Mouse (Mus musculus): ENCODE data around the gene Haspin. TPM values are rescaled to one million over a fixed set of nuclear protein-coding genes. Genes with fewer than 3 reads are reported as not detected.

The Haspin gene
- under 1 TPM; 0.10 to 0.38 TPM for total RNA-seq (2021)
- long read RNA-seq, experiment 1: 0 reads
- long read RNA-seq, experiment 2: 0 reads

- peak; percentile 87 for DNase-seq
Measured at GRCm38 (mm10) chr11:73137591-73138501, at the start of gene Haspin. Haspin (minus strand) TSS chr11:73138294.

GRCm38 (mm10) chr11:73187231-73187630, 49.1 kb upstream of the Haspin start:
- no peak for DNase-seq

- DNase-seq: no peak
Measured at GRCm38 (mm10) chr11:73185872-73186615, 48.0 kb upstream of the Haspin start.

DNA sequence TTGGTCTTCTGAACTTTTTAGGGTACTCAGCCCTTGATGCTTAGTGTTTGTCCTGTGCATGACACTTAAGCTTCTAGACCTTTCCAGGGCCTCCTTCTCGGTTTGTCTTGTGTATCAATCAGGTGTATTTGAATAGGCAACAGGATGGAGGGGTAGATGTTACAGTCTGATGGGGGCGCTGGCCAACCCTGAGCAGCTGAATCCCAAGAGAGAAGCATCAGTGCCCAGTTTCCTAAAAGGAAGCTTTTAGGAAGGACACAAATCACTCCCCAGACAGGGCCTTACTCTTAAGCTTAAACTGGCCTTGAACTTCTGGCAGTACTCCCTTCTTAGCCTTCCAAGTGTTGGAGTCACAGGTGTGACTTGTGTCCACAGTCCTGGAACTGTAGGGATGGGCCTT, 39.8 kb upstream of the Haspin start:
- no peak for DNase-seq

- peak; percentile 83 for DNase-seq
Measured at GRCm38 (mm10) chr11:73177509-73177875, 39.4 kb upstream of the Haspin start.

- peak; percentile 98 for DNase-seq
Measured at GRCm38 (mm10) chr11:73176608-73177508, 38.8 kb upstream of the Haspin start, which contains the start of the genes Emc6 and Tax1bp3. Emc6 (minus strand) TSS chr11:73177037. Tax1bp3 (plus strand) TSS chr11:73177083.

GRCm38 (mm10) chr11:73176186-73176585, 38.1 kb upstream of the Haspin start:
- no peak for DNase-seq

- DNase-seq: no peak
Measured at GRCm38 (mm10) chr11:73175612-73176011, 37.5 kb upstream of the Haspin start.

- peak; percentile 64 for DNase-seq
Measured at GRCm38 (mm10) chr11:73172186-73172585, 34.1 kb upstream of the Haspin start.

DNA sequence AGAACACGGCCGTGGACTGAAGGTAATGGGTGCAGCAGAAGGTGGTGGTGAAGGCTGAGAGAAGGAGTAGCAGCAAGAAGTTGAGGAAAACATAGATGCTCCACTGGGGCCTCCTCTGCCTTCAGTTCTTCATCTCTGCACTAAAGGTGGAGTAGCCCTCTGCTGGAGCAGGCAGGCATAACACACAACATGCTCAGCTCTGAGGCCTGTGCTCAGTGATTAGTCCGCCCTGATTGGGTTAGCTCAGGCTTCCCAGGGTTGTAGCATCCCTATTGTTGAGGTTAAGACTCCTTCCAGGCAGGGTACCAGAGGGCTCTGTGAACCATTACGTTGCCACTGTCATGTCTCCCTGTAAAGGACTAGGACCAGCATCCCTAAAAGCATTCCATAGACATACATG, 31.1 kb upstream of the Haspin start:
- no peak for DNase-seq

- DNase-seq: no peak
Measured at GRCm38 (mm10) chr11:73168576-73168975, 30.5 kb upstream of the Haspin start.

DNA sequence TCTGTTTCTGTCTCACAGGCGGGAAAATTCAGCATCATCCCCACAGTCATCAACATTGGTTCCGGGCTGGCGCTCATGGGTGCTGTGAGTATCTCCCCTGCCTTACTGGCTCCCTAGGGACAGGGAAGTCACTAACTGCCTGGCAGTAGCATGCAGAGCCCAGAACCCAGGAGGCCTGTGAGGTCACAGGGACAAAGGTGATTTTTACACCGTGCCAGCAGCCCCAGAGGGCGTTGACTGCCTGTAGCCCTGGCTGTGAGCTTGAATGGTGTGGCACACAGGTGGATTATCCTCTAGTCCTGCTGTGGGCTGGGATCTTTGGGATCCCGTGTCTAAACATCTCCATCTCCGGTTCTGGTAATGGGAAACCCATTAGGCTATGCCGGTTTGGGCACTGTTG, 30.0 kb upstream of the Haspin start:
- no peak for DNase-seq

DNA sequence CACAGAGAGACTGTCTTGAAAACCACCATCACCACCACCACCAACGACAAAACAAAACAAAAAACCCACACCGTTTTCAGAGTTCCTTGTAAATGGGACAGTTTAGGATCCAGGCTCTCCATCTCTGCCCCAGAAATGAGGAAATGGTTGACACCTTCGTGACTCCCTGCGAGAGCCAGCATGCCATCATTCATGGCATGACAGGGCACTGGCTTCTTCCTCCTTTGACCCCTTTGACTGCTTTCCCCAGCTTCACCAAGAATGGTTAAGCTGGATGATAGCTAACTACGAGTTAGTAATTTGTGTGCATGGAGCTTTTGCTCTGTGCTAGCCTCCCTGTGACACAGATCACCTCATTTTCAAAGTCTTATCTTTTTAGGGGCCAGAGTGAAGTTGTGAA, 24.2 kb upstream of the Haspin start:
- DNase-seq: no peak

- no peak for DNase-seq
Measured at GRCm38 (mm10) chr11:73161616-73162015, 23.5 kb upstream of the Haspin start.

- peak; percentile 81 for DNase-seq
Measured at GRCm38 (mm10) chr11:73160811-73161200, 22.7 kb upstream of the Haspin start.

- DNase-seq: peak; percentile 68
Measured at GRCm38 (mm10) chr11:73159957-73160810, 22.1 kb upstream of the Haspin start, which contains the start of gene P2rx5. P2rx5 (plus strand) TSS chr11:73160421.

DNA sequence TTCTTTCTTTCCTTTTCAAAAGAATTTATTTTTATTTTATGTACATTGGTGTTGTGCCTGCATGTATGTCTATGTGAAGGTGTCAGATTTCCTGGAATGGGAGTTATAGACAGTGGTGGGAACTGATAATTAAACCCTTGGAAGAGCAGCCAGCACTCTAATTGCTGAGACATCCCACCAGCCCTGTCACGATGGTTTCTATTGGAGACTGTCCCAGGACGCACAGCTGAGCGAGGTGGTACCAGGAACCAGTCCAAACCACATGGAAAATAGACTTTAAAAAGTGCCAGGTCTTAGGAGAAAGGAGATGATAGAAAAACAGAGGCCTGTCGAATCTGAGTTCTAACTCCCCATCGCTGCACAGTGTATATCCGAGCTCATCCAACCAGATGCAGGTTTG, 17.0 kb upstream of the Haspin start:
- DNase-seq: no peak

DNA sequence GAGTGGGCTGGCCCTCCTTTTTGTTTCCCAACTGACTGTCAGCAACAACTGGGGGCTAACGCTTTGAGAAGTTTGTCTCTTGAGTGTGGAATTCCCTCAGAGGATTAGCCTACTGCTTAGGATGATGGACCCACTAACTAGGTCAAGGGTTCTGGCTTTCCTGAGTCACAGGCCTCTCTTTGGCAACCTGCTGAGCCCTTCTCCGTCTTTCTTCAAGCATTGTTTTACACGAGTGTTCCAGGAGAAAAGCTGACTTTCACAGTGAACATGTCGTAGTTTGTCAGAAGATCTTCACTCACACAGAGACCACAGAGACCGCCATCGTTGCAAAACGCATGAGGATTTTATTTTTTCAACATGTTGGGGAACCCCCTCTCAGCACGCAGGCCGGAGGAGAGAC, 10.1 kb upstream of the Haspin start:
- DNase-seq: no peak

DNA sequence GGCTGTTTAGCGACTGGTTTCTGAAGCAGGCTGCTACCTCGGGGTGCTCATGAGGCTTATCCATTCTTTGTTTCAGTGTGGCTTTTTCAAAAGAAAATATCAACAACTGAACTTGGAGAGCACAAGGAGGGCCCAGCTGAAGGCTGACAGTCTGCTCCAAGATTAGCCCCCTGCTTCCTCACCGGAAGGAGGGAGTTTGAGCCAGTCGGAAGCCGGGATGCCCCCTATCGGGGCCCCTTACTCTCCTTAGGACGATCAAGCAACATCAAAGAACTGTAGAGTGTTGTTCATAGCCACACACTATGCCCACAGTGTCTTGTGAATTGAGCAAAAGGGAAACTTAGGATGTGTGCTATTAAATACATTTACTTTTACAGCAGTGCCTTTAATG, 8.9 kb upstream of the Haspin start:
- DNase-seq: no peak

DNA sequence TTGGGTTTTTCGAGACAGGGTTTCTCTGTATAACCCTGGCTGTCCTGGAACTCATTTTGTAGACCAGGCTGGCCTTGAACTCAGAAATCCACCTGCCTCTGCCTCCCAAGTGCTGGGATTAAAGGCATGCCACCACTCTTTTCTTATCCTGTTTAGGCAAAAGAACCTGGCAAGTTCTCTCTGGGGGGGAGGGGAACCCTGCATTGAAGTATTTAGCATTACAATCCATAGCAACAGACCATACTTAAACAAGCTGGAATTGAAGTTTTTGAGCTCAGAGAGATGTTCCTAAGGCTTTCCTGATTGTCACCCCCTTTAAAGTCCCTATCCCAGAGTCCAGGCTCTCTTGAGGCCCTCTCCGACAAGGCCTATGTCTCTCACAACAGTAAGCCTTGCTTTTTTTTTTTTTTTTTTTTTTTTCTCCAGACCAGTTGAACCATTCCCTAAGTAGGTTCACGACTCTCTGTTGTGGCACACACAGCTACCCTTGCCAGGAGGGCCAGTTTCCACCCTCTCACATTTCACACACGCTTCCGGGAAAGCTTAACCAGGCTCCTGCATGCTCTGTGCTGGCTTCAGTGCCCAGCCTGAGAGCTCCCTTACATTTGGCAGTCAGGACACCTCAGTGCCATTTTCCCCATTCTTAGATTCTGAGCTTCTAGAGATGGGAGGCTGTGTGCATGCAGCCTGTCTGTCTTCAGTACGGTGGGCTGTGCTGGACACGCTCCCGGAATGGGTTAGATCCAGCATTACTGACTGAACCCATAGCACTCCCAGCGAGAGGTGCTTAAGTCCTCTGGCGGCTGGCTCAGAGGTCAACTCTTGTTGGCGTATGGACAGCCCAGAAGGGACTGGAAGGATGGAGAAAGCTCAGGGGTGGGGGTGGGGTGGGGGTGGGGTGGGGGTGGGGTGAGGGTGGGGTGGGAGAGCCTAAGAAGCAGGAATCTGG, 8.2 kb upstream of the Haspin start:
- peak; percentile 47 for DNase-seq

Data from gastrocnemius, postnatal 25 days (tissue).